Mouse (Mus musculus) embryonic facial prominence, embryonic 10.5 days (tissue): ENCODE measurements around the gene Asb8. TPM values are rescaled to one million over a fixed set of nuclear protein-coding genes. Genes with fewer than 3 reads are reported as not detected.

ENCODE experiments used
- DNase-seq: peaks from one replicate; pipeline ENCODE4 v3.0.0-alpha.2; 2017; ENCODE audit warnings: low spot score
- H3K27ac ChIP-seq: fragments of 300-500 bp; sonication (generic); replicated peaks from 2 replicates; pipeline ENCODE4 v1.5.1; 2016; ENCODE audit warnings: mild to moderate bottlenecking
- H3K27me3 ChIP-seq: fragments of 300-500 bp; sonication (generic); replicated peaks from 2 replicates; pipeline ENCODE4 v1.6.1; 2016; ENCODE audit warnings: low read depth, mild to moderate bottlenecking; ENCODE audit not compliant: poor library complexity, severe bottlenecking
- H3K36me3 ChIP-seq: fragments of 300-500 bp; sonication (generic); replicated peaks from 2 replicates; pipeline ENCODE4 v1.6.1; 2016; ENCODE audit warnings: mild to moderate bottlenecking, moderate library complexity
- H3K4me1 ChIP-seq: fragments of 300-500 bp; sonication (generic); 2 replicates; pipeline ENCODE4 v1.6.1; 2016
- H3K4me3 ChIP-seq: fragments of 300-500 bp; sonication (generic); 2 replicates; pipeline ENCODE4 v1.5.1; 2016; ENCODE audit warnings: mild to moderate bottlenecking, moderate library complexity
- H3K9me3 ChIP-seq: fragments of 300-500 bp; sonication (generic); 2 replicates; pipeline ENCODE4 v1.6.1; 2016; ENCODE audit warnings: mild to moderate bottlenecking
- WGBS: fragments of 180-500 bp; shearing (Covaris S2); methylation state at CpG from one replicate; pipeline ENCODE4 v1.1.7; 2016; 5-methylcytosine and 5-hydroxymethylcytosine counted together
- polyA plus RNA-seq: library from polyadenylated mRNA; unstranded; fragments of >200 nt; fragmentation: Nextera tagmentation; extraction: Ambion mirVana; gene quantifications from 2 replicates; pipeline ENCODE4 v1.2.1, GENCODE M21; 2016

The Asb8 gene
- polyA plus RNA-seq, 1 experiment from 2014 or later, result 43.2 TPM

- DNase-seq, result no peak
- Histone ChIP-seq H3K4me3 (peak overlapping the region; percentile 83), H3K27ac (peak overlapping the region; percentile 94), H3K27me3 (no peaks in the 10 kb centered on the region), H3K4me1 (peaks cover 24% of the 10 kb centered on the region), H3K9me3 (no peaks in the 10 kb centered on the region), H3K36me3 (peaks cover 11% of the 10 kb centered on the region)
- 37% methylated on average over 11 of the region's 11 CpGs for WGBS
Measured at GRCm38 (mm10) chr15:98107703-98108296, 57.6 kb downstream of the Asb8 start.

- Histone ChIP-seq H3K27ac (no peak overlapping the region; the same call in none of the 2 replicates), H3K4me3 (no peak overlapping the region), H3K9me3 (no peaks in the 10 kb centered on the region), H3K4me1 (peaks cover 24% of the 10 kb centered on the region), H3K27me3 (no peaks in the 10 kb centered on the region), H3K36me3 (peaks cover 5% of the 10 kb centered on the region)
- 87% methylated on average over 6 of the region's 6 CpGs for WGBS
- no peak for DNase-seq
Measured at GRCm38 (mm10) chr15:98107230-98107629, 58.2 kb downstream of the Asb8 start.

GRCm38 (mm10) chr15:98106506-98106905 is 58.9 kb downstream of the Asb8 start:
- Histone ChIP-seq H3K27me3 (no peaks in the 10 kb centered on the region), H3K4me1 (peaks cover 24% of the 10 kb centered on the region), H3K36me3 (no peaks in the 10 kb centered on the region), H3K4me3 (no peak overlapping the region), H3K9me3 (no peaks in the 10 kb centered on the region), H3K27ac (no peak overlapping the region)
- DNase-seq, result no peak
- WGBS, result 91% methylated on average over 6 of the region's 6 CpGs

DNA sequence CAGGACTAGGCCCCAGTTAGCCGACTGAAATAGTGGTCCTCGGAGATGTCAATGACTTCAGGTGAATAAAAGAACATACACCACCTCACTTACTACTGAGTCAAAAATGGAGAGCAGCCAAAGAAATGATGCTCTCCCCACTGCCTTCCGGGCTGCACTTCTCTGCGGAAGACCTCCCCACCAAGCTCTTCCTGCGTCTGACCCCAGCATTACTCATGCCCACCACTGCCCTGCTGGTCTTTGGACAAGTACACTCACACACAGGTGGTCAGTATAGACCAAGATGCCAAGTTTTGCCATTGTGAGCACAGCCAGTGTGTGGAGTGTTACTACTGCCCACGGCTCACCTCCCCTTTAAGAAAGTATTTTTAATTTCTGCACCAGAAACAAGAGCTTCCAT is 63.0 kb downstream of the Asb8 start:
- Histone ChIP-seq H3K9me3 (no peaks in the 10 kb centered on the region), H3K27me3 (no peaks in the 10 kb centered on the region), H3K4me1 (peaks cover 1% of the 10 kb centered on the region; the same call in 1 of the 2 replicates), H3K4me3 (no peak overlapping the region), H3K36me3 (no peaks in the 10 kb centered on the region), H3K27ac (no peak overlapping the region)
- 91% methylated on average over 6 of the region's 6 CpGs for WGBS
- no peak for DNase-seq

DNA sequence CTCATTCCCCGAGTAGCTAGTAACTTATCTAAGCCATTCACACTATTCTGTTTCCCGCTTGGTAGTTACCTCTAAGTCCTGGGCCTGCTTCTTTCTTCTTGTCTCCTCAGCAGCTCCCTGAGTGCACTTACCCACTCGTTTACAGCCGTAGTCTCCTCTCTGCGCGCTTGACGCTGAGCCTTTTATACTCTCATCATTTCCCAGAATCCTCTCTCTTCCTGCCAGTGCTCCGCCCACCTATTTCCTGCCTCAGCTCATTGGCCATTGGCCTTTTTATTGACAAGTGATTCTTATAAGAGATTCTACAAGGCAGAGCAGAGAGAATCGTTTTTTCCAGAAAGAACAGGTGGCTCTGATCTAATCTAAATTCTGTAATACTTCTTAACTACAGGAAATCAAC is 66.9 kb downstream of the Asb8 start:
- Histone ChIP-seq H3K9me3 (no peaks in the 10 kb centered on the region), H3K27me3 (no peaks in the 10 kb centered on the region), H3K36me3 (no peaks in the 10 kb centered on the region), H3K27ac (no peak overlapping the region), H3K4me3 (no peak overlapping the region), H3K4me1 (peaks cover 6% of the 10 kb centered on the region)
- WGBS, result 90% methylated on average over 9 of the region's 9 CpGs
- no peak for DNase-seq

DNA sequence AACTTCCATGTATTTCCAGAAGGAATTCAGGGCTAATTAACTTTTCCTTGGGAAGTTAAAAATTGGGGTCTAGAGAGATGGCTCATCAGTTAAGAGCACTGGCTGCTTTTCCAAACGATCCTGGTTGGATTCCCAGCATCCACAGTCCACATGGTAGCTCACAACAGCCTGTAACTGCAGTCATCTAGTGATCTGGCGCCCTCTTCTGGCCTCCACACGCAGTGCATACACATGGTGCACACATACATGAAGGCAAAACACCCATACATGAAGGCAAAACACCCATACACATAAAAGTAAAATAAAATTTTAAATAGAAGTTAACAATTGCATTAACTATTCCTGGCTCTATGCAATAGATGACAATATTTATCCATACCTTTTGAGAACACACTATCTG is 68.5 kb downstream of the Asb8 start:
- Histone ChIP-seq H3K27me3 (no peaks in the 10 kb centered on the region), H3K9me3 (no peaks in the 10 kb centered on the region), H3K4me1 (peaks cover 13% of the 10 kb centered on the region), H3K4me3 (no peak overlapping the region), H3K27ac (no peak overlapping the region), H3K36me3 (no peaks in the 10 kb centered on the region)
- 52% methylated on average over 3 of the region's 3 CpGs for WGBS
- no peak for DNase-seq

- H3K4me1 ChIP-seq, result peaks cover 22% of the 10 kb centered on the region
- no peak for DNase-seq
- 90% methylated on average over 12 of the region's 12 CpGs for WGBS
- no peaks in the 10 kb centered on the region for H3K9me3 ChIP-seq
- H3K27ac ChIP-seq, result no peak overlapping the region
- no peak overlapping the region for H3K4me3 ChIP-seq
- peaks cover 3% of the 10 kb centered on the region for H3K36me3 ChIP-seq
- no peaks in the 10 kb centered on the region for H3K27me3 ChIP-seq
Measured at GRCm38 (mm10) chr15:98094905-98095304, 70.5 kb downstream of the Asb8 start.

- Histone ChIP-seq H3K27ac (peak within 1 kb of the TSS; percentile 97), H3K36me3 (peaks cover 13% of the 10 kb centered on the region), H3K4me3 (peak within 1 kb of the TSS; percentile 96), H3K9me3 (no peaks in the 10 kb centered on the region), H3K27me3 (no peaks in the 10 kb centered on the region), H3K4me1 (peaks cover 22% of the 10 kb centered on the region)
- peak; percentile 93 for DNase-seq
- WGBS, result under 1% methylated on average over 58 of the region's 58 CpGs
Measured at GRCm38 (mm10) chr15:98093121-98094011, 72.1 kb downstream of the Asb8 start, which contains the start of gene Senp1. TSS of gene Senp1 (minus strand) at chr15:98093744.

DNA sequence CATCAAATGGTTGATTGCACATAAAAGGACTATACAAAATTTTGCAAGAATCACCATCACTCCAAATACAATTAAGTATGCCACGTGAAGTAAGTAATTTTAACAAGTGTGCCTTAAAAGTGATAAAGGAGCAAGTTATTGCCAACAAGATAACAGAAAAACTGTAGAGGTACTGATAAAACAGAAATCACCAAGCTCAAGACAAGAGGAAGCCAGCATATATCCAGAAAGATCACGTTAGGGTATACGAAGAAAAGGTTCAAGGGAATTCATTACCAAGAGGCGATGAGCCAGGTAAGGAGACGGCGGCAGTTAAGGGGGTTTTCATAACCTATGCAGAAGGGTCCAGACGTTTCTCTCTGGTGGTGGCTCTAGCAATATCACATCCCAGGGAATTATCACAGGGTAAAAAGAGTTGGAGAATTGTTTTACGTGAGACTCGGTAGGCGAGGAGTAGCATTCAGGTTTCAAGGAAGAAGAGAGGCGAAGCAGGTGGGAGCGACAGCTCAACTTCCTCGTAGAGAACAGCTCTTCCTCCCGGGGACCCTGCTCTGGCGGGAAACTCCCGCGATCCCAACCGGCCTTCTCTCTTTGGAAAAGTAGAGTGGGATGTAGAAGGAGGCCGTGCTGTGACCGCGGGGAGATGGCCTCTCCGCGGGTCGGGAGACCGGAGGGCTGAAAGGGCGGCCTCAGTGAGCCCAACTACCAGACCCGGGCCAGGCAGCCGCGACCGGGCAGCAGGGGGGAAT is 72.9 kb downstream of the Asb8 start, which contains the start of gene Pfkm:
Gene Pfkm, plus strand, starts transcription at position 218 of the 749 bp plus-strand sequence.
- peaks cover 22% of the 10 kb centered on the region for H3K4me1 ChIP-seq
- H3K9me3 ChIP-seq, result no peaks in the 10 kb centered on the region
- H3K4me3 ChIP-seq, result peak within 1 kb of the TSS; percentile 96
- peak within 1 kb of the TSS; percentile 97 for H3K27ac ChIP-seq
- DNase-seq, result no peak
- H3K27me3 ChIP-seq, result no peaks in the 10 kb centered on the region
- under 1% methylated on average over 30 of the region's 30 CpGs for WGBS
- peaks cover 21% of the 10 kb centered on the region for H3K36me3 ChIP-seq

GRCm38 (mm10) chr15:98091841-98092240 is 73.6 kb downstream of the Asb8 start:
- Histone ChIP-seq H3K36me3 (peaks cover 28% of the 10 kb centered on the region), H3K9me3 (no peaks in the 10 kb centered on the region), H3K4me1 (peaks cover 22% of the 10 kb centered on the region), H3K4me3 (peak overlapping the region; percentile 96), H3K27ac (no peak overlapping the region), H3K27me3 (no peaks in the 10 kb centered on the region)
- WGBS, result 37% methylated on average over 4 of the region's 4 CpGs
- DNase-seq, result no peak

- WGBS, result 77% methylated on average over 9 of the region's 9 CpGs
- Histone ChIP-seq H3K9me3 (no peaks in the 10 kb centered on the region), H3K4me1 (peaks cover 22% of the 10 kb centered on the region), H3K4me3 (no peak overlapping the region), H3K36me3 (peaks cover 50% of the 10 kb centered on the region), H3K27me3 (no peaks in the 10 kb centered on the region), H3K27ac (no peak overlapping the region)
- peak; percentile 45 for DNase-seq
Measured at GRCm38 (mm10) chr15:98089421-98090183, 75.8 kb downstream of the Asb8 start.

DNA sequence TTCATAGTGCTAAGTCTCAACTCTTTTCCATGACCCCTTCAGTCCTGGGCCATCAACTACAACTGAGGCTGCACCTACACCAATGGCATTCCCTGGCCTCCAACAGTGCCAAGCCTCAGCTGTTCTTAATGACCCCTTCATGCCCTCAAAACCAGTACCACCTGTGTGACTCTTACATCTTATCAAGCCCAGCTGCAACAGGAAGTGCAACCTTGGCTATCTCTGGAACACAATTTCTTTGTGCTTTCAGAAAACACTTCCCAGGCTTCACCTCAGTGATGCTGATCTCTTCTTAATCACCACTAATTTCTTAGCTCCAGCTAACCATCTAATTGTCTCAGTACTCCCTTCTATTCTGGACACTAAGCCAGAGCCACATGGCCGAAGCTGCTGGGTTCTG is 76.5 kb downstream of the Asb8 start:
- peaks cover 20% of the 10 kb centered on the region for H3K4me1 ChIP-seq
- peaks cover 58% of the 10 kb centered on the region for H3K36me3 ChIP-seq
- no peak overlapping the region for H3K4me3 ChIP-seq
- no peaks in the 10 kb centered on the region for H3K27me3 ChIP-seq
- WGBS, result 87% methylated on average over 1 of the region's 1 CpGs
- no peaks in the 10 kb centered on the region for H3K9me3 ChIP-seq
- DNase-seq, result no peak
- no peak overlapping the region for H3K27ac ChIP-seq
